In the genomic region with DNA sequence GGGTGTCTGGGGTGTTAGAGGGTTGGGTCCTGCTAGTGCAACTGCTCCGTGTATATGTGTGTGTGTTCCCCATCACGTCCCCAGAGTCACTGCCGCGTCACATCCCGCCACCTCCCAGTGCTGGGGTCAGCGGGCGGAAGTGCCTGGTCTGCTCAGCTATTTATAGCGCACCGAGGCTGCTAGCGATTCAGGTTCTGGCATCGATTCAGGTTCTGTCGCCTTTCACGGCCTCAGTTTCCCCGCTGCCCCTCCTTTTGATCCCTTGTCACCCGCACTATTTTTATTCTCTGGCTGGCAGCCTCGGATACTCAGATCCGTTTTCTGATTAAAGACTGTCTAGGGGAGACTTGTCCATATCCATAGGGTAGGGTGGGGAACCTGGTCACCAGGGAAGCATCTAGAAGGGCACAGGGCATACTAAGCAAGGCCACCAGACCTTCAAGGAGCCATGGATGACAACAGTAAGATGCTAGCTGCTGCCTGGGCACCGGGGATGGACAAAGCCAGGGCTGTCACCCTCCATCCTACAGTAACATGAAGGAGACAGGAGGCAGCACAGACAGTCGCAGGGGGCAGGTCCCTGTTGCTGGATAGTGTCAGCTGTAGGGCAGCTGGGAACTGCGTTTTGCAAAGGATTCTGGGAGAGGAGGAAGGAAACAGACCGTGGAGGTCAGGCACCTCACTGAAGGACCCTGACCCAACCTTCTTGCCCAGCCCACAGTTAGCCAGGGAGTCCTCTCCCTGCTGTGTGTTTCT, we compare ENCODE assay signal across 8 mouse cellular contexts. TPM values are rescaled to one million over a fixed set of nuclear protein-coding genes. Genes with fewer than 3 reads are reported as not detected.
A peak's percentile ranks its signal among the peaks of the same experiment; 100 is the strongest.
DNase-seq lines count a peak whose midpoint lies in the region; ATAC-seq and TF ChIP-seq lines count a peak whose summit lies in the region.

No protein-coding gene starts in this region.

- peaks cover 2% of the 10 kb centered on the region; the same call in 1 of the 2 replicates for H3K27me3 ChIP-seq in liver, adult 2 months (ENCODE audit: control insufficient read depth, insufficient read depth, low read length)
- no peaks in the 10 kb centered on the region for H3K27me3 ChIP-seq in neural tube, embryonic 14.5 days (ENCODE audit: control insufficient read depth, insufficient read depth, low read length)

- ATAC-seq in neural tube, embryonic 14.5 days (ENCODE audit: low read depth): no peak

- no peak for TF ChIP-seq POLR2A in liver, adult 2 months (IDR thresholded peaks at IDR 0.05; ENCODE audit: extremely low read depth, insufficient read depth, low read length)

- DNase-seq in adrenal gland, adult 2 months: peak; percentile 44
- DNase-seq in adrenal gland, postnatal 25 days: no peak
- DNase-seq in 3134 (ENCODE audit: extremely low read depth, insufficient read length, low spot score): peak; percentile 82
- peak; percentile 60 to 68 for DNase-seq in cerebellum, postnatal 10 days
- peak; percentile 79 to 83 for DNase-seq in heart, postnatal 10 days
- DNase-seq in liver, adult 2 months (ENCODE audit: extremely low read depth, low read depth, low spot score): no peak
- DNase-seq in layer of hippocampus, adult 11-12 months (ENCODE audit: low spot score): no peak

- 5% methylated on average over 21 of the region's 21 CpGs for WGBS in liver, adult 2 months
- WGBS in neural tube, embryonic 14.5 days: 3% methylated on average over 21 of the region's 21 CpGs

- H3K4me3 ChIP-seq in liver, adult 2 months (ENCODE audit: insufficient read depth, low read depth, low read length): peak overlapping the region; percentile 9; the same call in 1 of the 2 replicates
- H3K4me3 ChIP-seq in neural tube, embryonic 14.5 days (ENCODE audit: low read depth, low read length): no peak overlapping the region; the same call in 1 of the 2 replicates

- H3K36me3 ChIP-seq in liver, adult 2 months (ENCODE audit: control insufficient read depth, insufficient read depth, low read length): no peaks in the 10 kb centered on the region
- no peaks in the 10 kb centered on the region for H3K36me3 ChIP-seq in neural tube, embryonic 14.5 days (ENCODE audit: control insufficient read depth, insufficient read depth, low read length)

- no peaks in the 10 kb centered on the region for H3K9me3 ChIP-seq in neural tube, embryonic 14.5 days (ENCODE audit: control insufficient read depth, low read length)

- no peak overlapping the region for H3K9ac ChIP-seq in liver, adult 2 months (ENCODE audit: low read depth, low read length)
- peak overlapping the region; percentile 39; the same call in 1 of the 2 replicates for H3K9ac ChIP-seq in neural tube, embryonic 14.5 days (replicated peaks; ENCODE audit: low read depth, low read length)

- H3K4me1 ChIP-seq in liver, adult 2 months (ENCODE audit: control insufficient read depth, insufficient read depth, low read length): peaks cover 10% of the 10 kb centered on the region
- peaks cover 27% of the 10 kb centered on the region for H3K4me1 ChIP-seq in neural tube, embryonic 14.5 days (ENCODE audit: control insufficient read depth, insufficient read depth, low read length)

- H3K27ac ChIP-seq in liver, adult 2 months (replicated peaks; ENCODE audit: insufficient read depth, low read depth, low read length): no peak overlapping the region
- no peak overlapping the region; the same call in 1 of the 2 replicates for H3K27ac ChIP-seq in neural tube, embryonic 14.5 days (ENCODE audit: low read depth, low read length)

- intact Hi-C loops in heart, postnatal 10 days (cut with DNase I): no loop called here

- TF ChIP-seq CTCF in liver, adult 2 months (IDR thresholded peaks at IDR 0.05; ENCODE audit: low read depth, low read length): no peak

- no peaks in the 10 kb centered on the region for H3K79me2 ChIP-seq in liver, adult 2 months (ENCODE audit: control insufficient read depth, insufficient read depth, low read length)

- H3K4me2 ChIP-seq in neural tube, embryonic 14.5 days (ENCODE audit: low read depth, low read length): peak overlapping the region; percentile 33

RNA-seq across cellular contexts. Expression of a gene that starts 3.2 kb away (rescaled TPM):
- 10 to 100 TPM in 1 of 2 experiments, 1 to 10 TPM in 1; 6.0 to 10.5 TPM for total RNA-seq in adrenal gland, adult 2 months (2021)
- 4.4 and 6.3 TPM in 2 replicates for polyA plus RNA-seq in adrenal gland, adult 2 months (2012; rRNA removed)
- 8.3 and 8.4 TPM in 2 replicates for total RNA-seq in adrenal gland, postnatal 25 days (2021)
- total RNA-seq in heart, postnatal 10 days (2021): 1 to 10 TPM; 1.1 to 1.5 TPM
- 0.09 and 0.20 TPM in 2 replicates for total RNA-seq in liver, adult 2 months (2014; rRNA removed)
- 0.15 and 0.72 TPM in 2 replicates for polyA plus RNA-seq in liver, adult 2 months (2012; rRNA removed)
- polyA plus RNA-seq in neural tube, embryonic 14.5 days (2014; fragmentation: Nextera tagmentation; extraction: Ambion mirVana): 17.8 and 20.6 TPM in 2 replicates

RNA-seq across cellular contexts. Expression of a gene that starts 7.7 kb away (rescaled TPM):
- total RNA-seq in adrenal gland, adult 2 months (2021): 10 to 100 TPM in 1 of 2 experiments, 1 to 10 TPM in 1; 9.4 to 19.0 TPM
- polyA plus RNA-seq in adrenal gland, adult 2 months (2012; rRNA removed): 32.3 and 44.2 TPM in 2 replicates
- total RNA-seq in adrenal gland, postnatal 25 days (2021): 11.7 and 14.3 TPM in 2 replicates
- 10 to 100 TPM; 14.3 to 15.0 TPM for total RNA-seq in heart, postnatal 10 days (2021)
- total RNA-seq in liver, adult 2 months (2014; rRNA removed): 4.0 and 4.6 TPM in 2 replicates
- polyA plus RNA-seq in liver, adult 2 months (2012; rRNA removed): 5.7 and 7.9 TPM in 2 replicates
- 2.8 and 4.1 TPM in 2 replicates for polyA plus RNA-seq in neural tube, embryonic 14.5 days (2014; fragmentation: Nextera tagmentation; extraction: Ambion mirVana)

RNA-seq across cellular contexts. Expression of a gene that starts 20.6 kb away (rescaled TPM):
- 1 to 10 TPM; 7.1 to 7.5 TPM for total RNA-seq in adrenal gland, adult 2 months (2021)
- 39.2 and 39.3 TPM in 2 replicates for polyA plus RNA-seq in adrenal gland, adult 2 months (2012; rRNA removed)
- total RNA-seq in adrenal gland, postnatal 25 days (2021): 6.1 and 7.8 TPM in 2 replicates
- 1 to 10 TPM; 5.1 to 5.4 TPM for total RNA-seq in heart, postnatal 10 days (2021)
- 0.74 and 1.1 TPM in 2 replicates for total RNA-seq in liver, adult 2 months (2014; rRNA removed)
- polyA plus RNA-seq in liver, adult 2 months (2012; rRNA removed): 4.9 and 8.2 TPM in 2 replicates
- polyA plus RNA-seq in neural tube, embryonic 14.5 days (2014; fragmentation: Nextera tagmentation; extraction: Ambion mirVana): 0.55 and 1.0 TPM in 2 replicates

RNA-seq across cellular contexts. Expression of a gene that starts 33.2 kb away (rescaled TPM):
- 1 to 10 TPM; 4.4 to 5.7 TPM for total RNA-seq in adrenal gland, adult 2 months (2021)
- 14.4 and 17.5 TPM in 2 replicates for polyA plus RNA-seq in adrenal gland, adult 2 months (2012; rRNA removed)
- 3.7 and 4.8 TPM in 2 replicates for total RNA-seq in adrenal gland, postnatal 25 days (2021)
- total RNA-seq in heart, postnatal 10 days (2021): 10 to 100 TPM; 12.0 to 12.2 TPM
- total RNA-seq in liver, adult 2 months (2014; rRNA removed): 0.92 and 1.3 TPM in 2 replicates
- polyA plus RNA-seq in liver, adult 2 months (2012; rRNA removed): 1.5 and 2.6 TPM in 2 replicates
- polyA plus RNA-seq in neural tube, embryonic 14.5 days (2014; fragmentation: Nextera tagmentation; extraction: Ambion mirVana): 0.11 and 0.53 TPM in 2 replicates

RNA-seq across cellular contexts. Expression of a gene that starts 57.1 kb away (rescaled TPM):
- total RNA-seq in adrenal gland, adult 2 months (2021): 1 to 10 TPM; 1.8 to 2.7 TPM
- polyA plus RNA-seq in adrenal gland, adult 2 months (2012; rRNA removed): 8.2 and 10.6 TPM in 2 replicates
- 2.2 and 2.6 TPM in 2 replicates for total RNA-seq in adrenal gland, postnatal 25 days (2021)
- 1 to 10 TPM; 1.3 to 2.4 TPM for total RNA-seq in heart, postnatal 10 days (2021)
- 0.18 and 0.87 TPM in 2 replicates for total RNA-seq in liver, adult 2 months (2014; rRNA removed)
- 0.44 and 2.8 TPM in 2 replicates for polyA plus RNA-seq in liver, adult 2 months (2012; rRNA removed)
- 49.1 and 62.7 TPM in 2 replicates for polyA plus RNA-seq in neural tube, embryonic 14.5 days (2014; fragmentation: Nextera tagmentation; extraction: Ambion mirVana)

Comparison
In these comparisons a context has a peak if more than half of its experiments do, and no peak if none do; other contexts are left out.
1. DNase-seq: peak in adrenal gland, adult 2 months (single experiment), 3134 (single experiment), cerebellum, postnatal 10 days (2 of 2) and heart, postnatal 10 days (2 of 2); none in adrenal gland, postnatal 25 days (single experiment), liver, adult 2 months (single experiment) and layer of hippocampus, adult 11-12 months (single experiment).